Mouse (Mus musculus) frontal cortex, postnatal 36 days (tissue): ENCODE data around the gene Ppp2r2d.

Experiments
- DNase-seq, 2 experiments: peaks; one replicate each; pipeline ENCODE4 v3.0.0; 2022; ENCODE audit warnings: low spot score in 2 of 2

The Ppp2r2d gene

GRCm38 (mm10) chr7:138923756-138924425 lies 78.0 kb downstream of the Ppp2r2d start:
- DNase-seq: no peak

- no peak for DNase-seq
These were observed 82.6 kb downstream of the Ppp2r2d start for GRCm38 (mm10) chr7:138928456-138928855.
